Mouse (Mus musculus): Measurements from ENCODE around the gene Mrnip. TPM values are rescaled to one million over a fixed set of nuclear protein-coding genes. Genes with fewer than 3 reads are reported as not detected.

Gene Mrnip
- polyA plus RNA-seq, 2 experiments: 16.8 to 17.6 TPM

- TF ChIP-seq POLR2A (IDR thresholded peaks at IDR 0.05; ENCODE audit: borderline replicate concordance, extremely low read depth, insufficient read depth, insufficient read length): no peak
- no peak for ATAC-seq (ENCODE audit: low FRiP score, low read depth)
- Histone ChIP-seq H3K4me3 (replicated peaks; ENCODE audit: low read length) (no peak overlapping the region), H3K36me3 (ENCODE audit: control insufficient read depth, insufficient read depth, low read length) (peaks cover 35% of the 10 kb centered on the region), H3K27me3 (ENCODE audit: control insufficient read depth, insufficient read depth, low read length) (no peaks in the 10 kb centered on the region), H3K4me1 (ENCODE audit: control insufficient read depth, insufficient read depth, low read length) (peaks cover 9% of the 10 kb centered on the region; the same call in 1 of the 2 replicates), H3K4me2 (replicated peaks; ENCODE audit: low read depth, low read length, severe bottlenecking) (no peak overlapping the region), H3K9ac (ENCODE audit: low read depth, low read length, severe bottlenecking) (no peak overlapping the region), H3K27ac (replicated peaks; ENCODE audit: low read depth, low read length) (no peak overlapping the region), H3K9me3 (ENCODE audit: control insufficient read depth, low read length) (no peaks in the 10 kb centered on the region)
- 80% methylated on average over 10 of the region's 10 CpGs for WGBS
- DNase-seq (ENCODE audit: low spot score): no peak
Observed at GRCm38 (mm10) chr11:50134136-50134859, 39.9 kb upstream of the Mrnip start.

DNA sequence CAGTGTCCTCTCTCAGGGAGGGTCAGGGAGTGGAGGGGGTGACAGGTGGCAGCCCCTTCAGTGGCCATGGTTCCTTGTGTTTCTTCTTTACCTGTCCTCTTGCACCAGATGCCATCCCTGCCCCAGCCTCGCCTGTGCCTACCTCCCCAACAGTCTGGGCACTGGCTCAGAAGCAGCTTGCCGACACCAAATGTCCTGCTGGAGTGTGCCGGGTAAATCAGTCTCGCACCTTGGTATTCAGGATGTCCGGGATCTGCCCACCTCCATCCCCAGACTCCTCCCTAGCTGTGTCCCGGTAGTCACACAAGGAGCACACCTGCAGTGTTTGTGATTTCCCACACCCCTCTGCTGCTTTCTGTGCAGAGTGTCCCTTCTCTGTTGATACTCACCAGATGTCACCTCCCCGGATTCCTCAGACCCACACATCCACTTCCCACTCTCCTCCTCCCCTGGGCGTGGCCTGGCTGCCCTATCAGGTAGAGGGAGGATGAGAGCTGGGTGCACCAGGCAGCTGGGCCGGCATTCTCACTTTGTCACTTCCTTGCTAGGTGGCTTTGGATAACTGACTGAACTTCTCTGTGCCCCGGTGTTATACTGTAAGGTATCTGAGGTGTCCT lies 35.9 kb upstream of the Mrnip start:
- no peaks in the 10 kb centered on the region for H3K9me3 ChIP-seq (ENCODE audit: control insufficient read depth, low read length)
- ATAC-seq (ENCODE audit: low FRiP score, low read depth): no peak
- WGBS: 56% methylated on average over 10 of the region's 10 CpGs
- no peak overlapping the region for H3K4me2 ChIP-seq (replicated peaks; ENCODE audit: low read depth, low read length, severe bottlenecking)
- H3K4me3 ChIP-seq (replicated peaks; ENCODE audit: low read length): no peak overlapping the region
- no peak for TF ChIP-seq POLR2A (IDR thresholded peaks at IDR 0.05; ENCODE audit: borderline replicate concordance, extremely low read depth, insufficient read depth, insufficient read length)
- no peaks in the 10 kb centered on the region for H3K27me3 ChIP-seq (ENCODE audit: control insufficient read depth, insufficient read depth, low read length)
- H3K4me1 ChIP-seq (ENCODE audit: control insufficient read depth, insufficient read depth, low read length): no peaks in the 10 kb centered on the region
- DNase-seq (ENCODE audit: low spot score): no peak
- no peak overlapping the region for H3K27ac ChIP-seq (replicated peaks; ENCODE audit: low read depth, low read length)
- H3K36me3 ChIP-seq (ENCODE audit: control insufficient read depth, insufficient read depth, low read length): peaks cover 73% of the 10 kb centered on the region
- H3K9ac ChIP-seq (ENCODE audit: low read depth, low read length, severe bottlenecking): no peak overlapping the region

DNA sequence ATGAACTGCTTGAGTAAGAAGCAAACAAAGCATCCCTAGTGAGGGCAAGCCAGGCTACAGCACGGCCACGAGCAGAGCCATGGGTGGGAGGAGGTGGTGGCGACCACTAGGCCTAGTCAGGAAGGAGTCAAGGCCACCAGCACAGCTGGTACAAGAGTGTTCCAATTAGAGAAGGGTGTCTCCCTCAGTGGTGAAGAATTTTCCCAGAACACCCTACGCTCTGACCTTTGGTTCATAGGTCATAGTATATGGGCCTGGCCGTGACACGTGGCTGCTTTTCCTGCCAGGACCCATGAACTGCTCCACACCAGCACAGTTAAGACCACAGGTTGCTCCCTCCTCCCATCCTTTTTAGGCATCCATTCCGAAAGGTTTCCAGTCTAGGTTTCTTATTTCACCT lies 34.7 kb upstream of the Mrnip start:
- 82% methylated on average over 7 of the region's 7 CpGs for WGBS
- H3K27me3 ChIP-seq (ENCODE audit: control insufficient read depth, insufficient read depth, low read length): no peaks in the 10 kb centered on the region
- ATAC-seq (ENCODE audit: low FRiP score, low read depth): no peak

GRCm38 (mm10) chr11:50145529-50145928 lies 28.7 kb upstream of the Mrnip start:
- no peak overlapping the region for H3K4me3 ChIP-seq (replicated peaks; ENCODE audit: low read length)
- no peak overlapping the region for H3K4me2 ChIP-seq (replicated peaks; ENCODE audit: low read depth, low read length, severe bottlenecking)
- 87% methylated on average over 3 of the region's 3 CpGs for whole genome bisulfite sequencing
- no peaks in the 10 kb centered on the region for H3K27me3 ChIP-seq (ENCODE audit: control insufficient read depth, insufficient read depth, low read length)
- no peaks in the 10 kb centered on the region for H3K4me1 ChIP-seq (ENCODE audit: control insufficient read depth, insufficient read depth, low read length)
- H3K9me3 ChIP-seq (ENCODE audit: control insufficient read depth, low read length): no peaks in the 10 kb centered on the region
- DNase-seq (ENCODE audit: low spot score): no peak
- peaks cover 87% of the 10 kb centered on the region for H3K36me3 ChIP-seq (ENCODE audit: control insufficient read depth, insufficient read depth, low read length)
- no peak overlapping the region for H3K9ac ChIP-seq (ENCODE audit: low read depth, low read length, severe bottlenecking)
- no peak for TF ChIP-seq POLR2A (IDR thresholded peaks at IDR 0.05; ENCODE audit: borderline replicate concordance, extremely low read depth, insufficient read depth, insufficient read length)
- H3K27ac ChIP-seq (replicated peaks; ENCODE audit: low read depth, low read length): no peak overlapping the region
- ATAC-seq (ENCODE audit: low FRiP score, low read depth): no peak

More for the DNA sequence above, 34.7 kb upstream of the Mrnip start:
- Histone ChIP-seq H3K4me1 (ENCODE audit: control insufficient read depth, insufficient read depth, low read length) (no peaks in the 10 kb centered on the region), H3K9ac (ENCODE audit: low read depth, low read length, severe bottlenecking) (no peak overlapping the region), H3K36me3 (ENCODE audit: control insufficient read depth, insufficient read depth, low read length) (peaks cover 78% of the 10 kb centered on the region), H3K9me3 (ENCODE audit: control insufficient read depth, low read length) (no peaks in the 10 kb centered on the region), H3K27ac (replicated peaks; ENCODE audit: low read depth, low read length) (no peak overlapping the region), H3K4me2 (replicated peaks; ENCODE audit: low read depth, low read length, severe bottlenecking) (no peak overlapping the region), H3K4me3 (replicated peaks; ENCODE audit: low read length) (no peak overlapping the region)
- no peak for TF ChIP-seq POLR2A (IDR thresholded peaks at IDR 0.05; ENCODE audit: borderline replicate concordance, extremely low read depth, insufficient read depth, insufficient read length)
- DNase-seq (ENCODE audit: low spot score): no peak

DNA sequence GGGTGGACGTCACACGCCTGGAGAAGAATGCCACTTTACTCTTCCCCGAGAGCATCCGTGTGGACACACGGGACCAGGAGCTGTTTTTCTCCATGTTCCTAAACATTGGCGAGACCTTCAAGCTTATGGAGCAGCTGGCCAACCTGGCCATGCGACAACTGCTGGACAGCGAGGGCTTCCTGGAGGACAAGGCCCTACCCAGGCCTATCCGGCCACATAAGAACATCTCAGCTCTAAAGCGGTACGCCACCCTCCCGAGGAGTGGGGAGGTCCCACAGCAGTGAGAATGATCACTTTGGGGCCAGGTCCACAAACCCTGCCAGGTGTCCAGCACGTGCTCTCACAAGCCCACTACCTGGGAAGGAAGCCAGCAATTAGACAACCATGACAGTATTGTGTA lies 28.1 kb upstream of the Mrnip start:
- WGBS: 95% methylated on average over 13 of the region's 13 CpGs

More for the DNA sequence above, 28.1 kb upstream of the Mrnip start:
- Histone ChIP-seq H3K27ac (replicated peaks; ENCODE audit: low read depth, low read length) (no peak overlapping the region), H3K9ac (ENCODE audit: low read depth, low read length, severe bottlenecking) (no peak overlapping the region), H3K9me3 (ENCODE audit: control insufficient read depth, low read length) (no peaks in the 10 kb centered on the region), H3K4me1 (ENCODE audit: control insufficient read depth, insufficient read depth, low read length) (no peaks in the 10 kb centered on the region), H3K4me3 (replicated peaks; ENCODE audit: low read length) (no peak overlapping the region), H3K27me3 (ENCODE audit: control insufficient read depth, insufficient read depth, low read length) (no peaks in the 10 kb centered on the region), H3K4me2 (replicated peaks; ENCODE audit: low read depth, low read length, severe bottlenecking) (no peak overlapping the region), H3K36me3 (ENCODE audit: control insufficient read depth, insufficient read depth, low read length) (peaks cover 87% of the 10 kb centered on the region)
- DNase-seq (ENCODE audit: low spot score) (no peak), ATAC-seq (ENCODE audit: low FRiP score, low read depth) (no peak)
- TF ChIP-seq POLR2A (IDR thresholded peaks at IDR 0.05; ENCODE audit: borderline replicate concordance, extremely low read depth, insufficient read depth, insufficient read length): no peak
